Mouse (Mus musculus) left cerebral cortex, adult 18-20 months (tissue): ENCODE data around the gene Esr1. TPM values are rescaled to one million over a fixed set of nuclear protein-coding genes. Genes with fewer than 3 reads are reported as not detected.
"Not testable (repeated sequence)": the region's sequence is repeated elsewhere in the genome, so short reads cannot be mapped to it uniquely, and the experiment has no call there.

Source experiments
- DNase-seq, 2 experiments: peaks; one replicate each; pipeline ENCODE4 v3.0.0; 2021 to 2022; ENCODE audit warnings: low spot score in 2 of 2, mixed read lengths in 1 of 2
- long read RNA-seq, 2 experiments: library from polyadenylated mRNA; stranded (forward); transcript quantifications; one replicate each; pipeline ENCODE4 v2.0.0; 2021
- total RNA-seq, 2 experiments: library from RNA; stranded (reverse); gene quantifications; 2 replicates each; pipeline ENCODE4 v1.2.3; 2021

Gene Esr1
- total RNA-seq, result 1 to 10 TPM; 2.1 to 3.0 TPM
- long read RNA-seq, experiment 1, result 0 reads
- long read RNA-seq, experiment 2, partial matches to known transcripts, result 0 of 1 reads
- long read RNA-seq, experiment 2, other reads (novel, unspliced or antisense), result 1 of 1 reads

GRCm38 (mm10) chr10:4611386-4612155 lies at the start of gene Esr1:
Esr1 (plus strand) TSS chr10:4611593.
- no peak for DNase-seq

- no peak for DNase-seq
Measured at GRCm38 (mm10) chr10:4565148-4565547, 46.2 kb upstream of the Esr1 start.

DNA sequence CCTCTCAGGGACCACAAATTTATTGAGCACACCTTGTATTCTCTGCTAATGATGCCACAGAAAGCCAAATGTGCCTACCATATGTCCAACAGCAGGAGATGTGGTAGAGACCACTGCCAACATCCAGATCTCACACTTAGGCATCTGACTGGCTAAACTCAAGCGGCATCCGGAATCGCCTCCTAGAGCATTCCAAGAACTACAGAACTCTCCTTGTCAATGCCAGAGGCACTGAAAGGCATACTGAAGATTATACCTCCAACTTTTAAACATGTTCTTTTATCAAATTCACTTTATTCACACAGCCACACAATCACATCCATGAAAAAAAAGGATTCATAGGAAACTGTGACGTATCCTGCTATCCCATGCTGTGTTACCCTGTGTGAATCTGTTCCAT lies 40.6 kb upstream of the Esr1 start:
- DNase-seq, result no peak

- DNase-seq, result no peak
Measured at GRCm38 (mm10) chr10:4571304-4571703, 40.1 kb upstream of the Esr1 start.

DNA sequence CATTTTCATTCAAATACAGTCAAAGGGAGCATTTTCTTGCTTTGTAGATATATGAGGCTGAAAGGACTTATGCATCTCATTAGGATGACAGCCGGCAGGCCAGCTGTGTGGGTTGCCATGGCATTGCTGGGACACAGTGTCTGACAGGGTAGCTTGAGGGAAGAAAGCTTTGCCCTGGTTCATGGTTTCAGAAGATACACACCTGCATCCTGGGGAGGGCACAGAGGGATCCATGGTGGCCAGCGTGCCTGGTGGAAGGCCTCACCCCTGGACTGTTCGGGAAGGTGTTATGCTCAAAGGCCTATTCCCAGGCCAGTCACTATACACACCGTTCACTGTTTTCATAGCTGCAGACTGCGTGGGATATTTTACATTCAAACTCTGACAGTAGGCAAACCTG lies 29.5 kb upstream of the Esr1 start:
- no peak for DNase-seq

- DNase-seq, result no peak
Measured at GRCm38 (mm10) chr10:4586691-4587090, 24.7 kb upstream of the Esr1 start.

DNA sequence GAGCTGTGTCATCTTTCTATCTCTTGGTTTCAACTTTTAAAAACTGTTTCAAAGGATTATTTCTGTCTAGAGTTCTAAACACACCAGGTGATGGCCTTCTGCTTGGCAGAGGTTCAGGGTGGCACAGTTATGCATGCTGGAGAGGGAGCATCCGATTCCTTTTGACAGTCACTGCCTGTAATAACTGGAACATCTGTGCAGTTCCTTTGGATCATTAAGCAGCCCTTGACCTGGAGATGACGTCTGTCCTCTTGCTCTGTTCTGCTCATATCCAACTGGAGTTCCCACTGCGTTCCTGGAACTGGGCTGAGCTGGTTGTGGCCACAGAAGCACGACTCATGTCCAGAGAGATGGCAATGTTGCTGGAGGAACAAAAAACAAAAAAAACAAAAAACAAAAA lies 21.8 kb upstream of the Esr1 start:
- no peak for DNase-seq

- DNase-seq, result no peak
Measured at GRCm38 (mm10) chr10:4590956-4591355, 20.4 kb upstream of the Esr1 start.

DNA sequence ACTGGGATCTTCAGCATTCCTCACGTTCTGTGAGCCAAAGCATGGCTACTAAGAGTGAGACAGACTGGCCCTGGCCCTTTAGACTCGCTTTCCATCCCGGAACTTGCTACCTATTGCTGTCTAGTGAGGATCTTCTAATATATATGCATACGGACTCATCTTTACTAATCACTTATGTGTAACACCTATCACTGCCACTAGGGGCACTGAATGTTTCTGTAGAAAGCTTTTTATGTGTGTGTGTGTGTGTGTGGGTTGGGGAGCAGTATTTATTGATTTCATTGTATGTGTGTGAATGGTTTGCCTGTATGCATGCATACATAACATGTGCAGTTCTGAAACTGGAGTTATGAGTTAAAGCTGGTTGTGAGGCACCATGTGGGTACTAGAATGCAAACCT lies 17.6 kb upstream of the Esr1 start:
- DNase-seq, result no peak

GRCm38 (mm10) chr10:4597211-4597610 lies 14.2 kb upstream of the Esr1 start:
- no peak for DNase-seq

DNA sequence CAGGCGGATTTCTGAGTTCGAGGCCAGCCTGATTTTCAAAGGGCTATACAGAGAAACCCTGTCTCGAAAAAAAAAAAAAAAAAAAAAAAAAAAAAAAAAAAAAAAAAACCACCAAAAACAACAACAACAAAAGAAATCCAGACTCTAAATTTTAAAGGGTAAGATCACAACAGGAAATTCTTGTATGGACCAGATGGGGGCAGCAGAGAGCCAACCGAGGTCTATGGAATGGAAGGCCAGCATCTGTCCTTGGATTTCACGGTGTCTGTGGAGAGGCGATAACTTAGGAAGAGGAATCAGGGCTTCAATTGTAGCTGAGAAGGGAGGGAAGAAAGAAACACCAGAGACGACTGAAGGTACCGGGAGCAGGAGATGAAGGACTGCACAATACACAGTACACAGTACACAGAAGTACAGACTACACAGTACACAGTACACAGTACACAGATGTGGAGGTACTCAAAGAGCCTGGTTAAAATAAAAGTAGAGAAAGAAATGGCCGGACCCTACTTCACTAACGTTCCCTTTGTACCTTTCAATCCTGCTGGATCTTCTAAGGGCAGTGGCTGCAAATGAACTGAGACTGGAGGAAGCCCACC lies 13.1 kb upstream of the Esr1 start:
- DNase-seq, result peak; percentile 48 to 64

- peak in 1 of 2 experiments; percentile 12 for DNase-seq
Measured at GRCm38 (mm10) chr10:4598916-4599315, 12.5 kb upstream of the Esr1 start.

DNA sequence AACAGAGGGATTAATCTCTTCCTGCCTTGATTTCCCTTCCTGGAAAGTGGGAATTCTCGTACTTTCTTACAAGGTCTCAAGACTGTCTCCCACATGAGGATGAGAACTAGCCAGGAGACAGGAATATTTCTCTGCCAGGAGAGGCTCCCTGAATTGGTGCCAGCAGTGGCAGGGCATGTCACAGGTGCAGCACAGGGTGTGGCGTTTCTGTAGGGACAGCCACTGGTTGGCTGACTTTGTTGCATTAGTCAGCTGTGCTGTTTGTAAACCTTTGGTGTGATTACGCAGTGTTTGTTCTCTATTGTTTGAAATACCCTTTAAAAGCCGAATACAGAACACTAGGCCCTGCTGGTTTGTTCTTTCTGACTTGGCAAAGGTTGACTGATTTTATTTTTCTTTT lies 11.8 kb upstream of the Esr1 start:
- DNase-seq, result no peak

- DNase-seq, result no peak
Measured at GRCm38 (mm10) chr10:4600796-4601474, 10.5 kb upstream of the Esr1 start.

GRCm38 (mm10) chr10:4601612-4602011 lies 9.8 kb upstream of the Esr1 start:
- not testable (repeated sequence) for DNase-seq

- DNase-seq, result no peak
Measured at GRCm38 (mm10) chr10:4602466-4602865, 8.9 kb upstream of the Esr1 start.

- DNase-seq, result no peak
Measured at GRCm38 (mm10) chr10:4604527-4605209, 6.7 kb upstream of the Esr1 start.

DNA sequence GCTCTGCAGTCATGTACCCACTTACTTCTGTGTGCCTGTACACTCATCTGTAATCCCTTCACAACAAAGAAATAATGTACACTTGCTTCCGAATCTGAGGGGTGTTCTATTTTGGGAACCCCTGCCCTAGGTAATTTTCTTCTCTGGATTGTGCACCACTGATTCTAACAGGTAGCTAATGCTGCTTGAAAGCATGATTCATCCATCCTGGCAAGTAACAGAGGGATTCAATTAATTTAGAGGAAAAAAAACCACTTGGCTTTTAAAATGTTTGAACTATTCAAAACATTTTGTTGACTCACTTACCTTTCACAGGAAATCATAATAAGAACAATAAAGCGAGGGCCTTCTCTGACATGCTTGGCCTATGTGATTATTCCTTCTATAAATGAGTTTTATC lies 1.2 kb upstream of the Esr1 start:
- DNase-seq, result no peak

DNA sequence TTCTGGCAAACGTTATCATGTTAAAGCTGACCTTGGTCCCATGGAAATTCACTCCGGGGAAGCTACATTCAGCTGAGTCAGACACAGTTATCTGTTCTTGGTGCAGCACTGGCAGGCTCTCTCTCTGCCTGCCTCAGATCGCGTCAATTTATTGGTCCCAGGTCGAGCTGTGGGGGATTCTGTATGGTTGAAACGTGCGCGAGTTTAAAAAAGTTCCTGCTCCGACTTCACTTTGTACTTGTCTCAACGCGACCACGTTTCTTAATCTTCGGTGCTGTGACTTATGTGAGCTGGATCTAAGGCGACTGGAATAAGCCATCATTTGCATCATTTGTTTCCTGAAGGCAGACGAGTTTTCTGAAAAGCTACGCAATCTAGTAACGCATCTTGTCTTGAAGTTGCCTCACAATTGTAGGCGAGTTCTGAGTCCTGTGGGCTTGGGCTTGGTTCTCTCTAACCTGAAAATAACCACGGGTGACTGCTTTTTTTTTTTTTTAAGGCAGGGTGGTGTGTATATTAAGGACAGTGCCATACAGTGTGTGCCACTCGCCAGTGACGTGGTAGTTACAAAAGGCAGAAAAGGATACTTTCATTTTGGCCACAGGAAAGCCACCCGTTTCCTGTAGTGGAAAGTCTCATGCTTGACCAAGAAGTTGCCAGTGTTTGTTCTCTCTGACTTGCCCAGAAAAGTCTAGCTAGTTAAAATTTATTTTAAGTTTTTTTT lies 1.1 kb downstream of the Esr1 start:
- no peak for DNase-seq

- no peak for DNase-seq
Measured at GRCm38 (mm10) chr10:4618026-4618425, 6.6 kb downstream of the Esr1 start.

- DNase-seq, result no peak
Measured at GRCm38 (mm10) chr10:4618686-4619085, 7.3 kb downstream of the Esr1 start.
